Mouse (Mus musculus): Measurements from ENCODE around the gene Ahnak. TPM values are rescaled to one million over a fixed set of nuclear protein-coding genes. Genes with fewer than 3 reads are reported as not detected.
A peak's percentile ranks its signal among the peaks of the same experiment; 100 is the strongest.

Ahnak gene
- 56.3 and 84.7 TPM in 2 replicates for polyA plus RNA-seq (2012; rRNA removed)

DNA sequence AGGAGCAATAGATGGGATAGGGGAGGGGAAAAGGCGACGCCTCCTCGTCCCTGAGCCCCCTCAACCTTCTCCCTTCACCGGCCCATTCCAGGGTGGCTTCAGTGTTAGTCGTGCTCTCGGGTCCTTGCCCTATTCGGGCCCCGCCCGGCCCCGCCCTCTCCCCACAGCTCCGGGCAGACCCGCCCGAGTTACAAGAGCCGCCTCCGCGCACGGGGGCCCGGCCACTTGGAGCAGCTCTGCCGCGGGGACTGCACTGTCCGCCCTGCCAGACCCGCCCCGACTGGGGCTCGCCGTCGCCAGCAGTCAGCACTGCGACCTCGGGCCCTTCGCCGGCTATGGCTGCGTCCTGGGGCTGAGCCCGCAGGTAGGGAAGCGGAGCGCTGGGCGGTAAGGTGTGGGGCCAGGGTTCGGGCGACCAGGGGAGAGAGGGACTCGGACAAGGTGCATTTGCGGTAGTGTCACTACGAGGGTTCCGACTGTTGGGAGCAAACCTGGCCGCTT lies at the start of gene Ahnak:
Gene Ahnak, plus strand, starts transcription at position 219 of the 501 bp plus-strand sequence.
- Histone ChIP-seq H3K4me1 (ENCODE audit: control insufficient read depth, insufficient read depth, low read length) (peaks cover 22% of the 10 kb centered on the region), H3K4me3 (replicated peaks; ENCODE audit: extremely low read depth, low read depth, low read length) (peak within 1 kb of the TSS; percentile 76)
- TF ChIP-seq CTCF (IDR thresholded peaks at IDR 0.05; ENCODE audit: insufficient read depth, low read length), result no peak
- TF ChIP-seq POLR2A (IDR thresholded peaks at IDR 0.05; ENCODE audit: borderline replicate concordance, extremely low read depth, low read depth, low read length), result peak; percentile 85
- 1% methylated on average over 42 of the region's 42 CpGs for WGBS
- DNase-seq, result peak; percentile 88

DNA sequence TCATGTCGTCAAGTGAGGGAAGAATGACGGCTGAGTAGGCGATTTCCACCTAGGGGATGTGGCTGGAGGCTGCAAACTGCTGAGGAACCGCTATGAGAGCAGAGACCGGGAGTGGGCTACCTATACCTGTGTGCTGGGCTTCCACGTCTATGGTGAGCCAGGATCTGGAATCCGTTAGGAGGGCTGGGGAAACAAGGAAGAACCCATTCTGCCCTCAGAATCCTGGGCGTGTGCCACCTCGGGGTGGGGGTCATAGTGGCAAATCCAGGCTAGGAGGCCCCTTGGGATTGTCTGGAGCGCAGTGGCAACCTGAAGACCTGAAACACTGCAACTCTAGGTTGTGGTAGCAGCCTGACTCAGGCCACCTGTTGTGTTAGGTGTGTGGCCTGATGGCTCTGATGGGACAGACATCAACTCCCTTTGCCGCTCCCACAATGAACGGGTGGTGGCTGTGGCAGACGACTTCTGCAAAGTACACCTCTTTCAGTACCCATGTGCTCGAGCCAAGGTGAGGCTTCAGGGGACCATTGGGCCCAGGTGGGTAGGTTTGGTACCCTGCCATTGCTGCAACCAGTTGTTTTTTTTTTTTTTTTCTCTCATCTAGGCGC lies 48.5 kb upstream of the Ahnak start:
- no peak overlapping the region for H3K4me3 ChIP-seq (replicated peaks; ENCODE audit: extremely low read depth, low read depth, low read length)
- WGBS, result 80% methylated on average over 15 of the region's 15 CpGs
- TF ChIP-seq CTCF (IDR thresholded peaks at IDR 0.05; ENCODE audit: insufficient read depth, low read length), result no peak
- no peak for TF ChIP-seq POLR2A (IDR thresholded peaks at IDR 0.05; ENCODE audit: borderline replicate concordance, extremely low read depth, low read depth, low read length)
- peaks cover 20% of the 10 kb centered on the region for H3K4me1 ChIP-seq (ENCODE audit: control insufficient read depth, insufficient read depth, low read length)
- DNase-seq, result no peak

DNA sequence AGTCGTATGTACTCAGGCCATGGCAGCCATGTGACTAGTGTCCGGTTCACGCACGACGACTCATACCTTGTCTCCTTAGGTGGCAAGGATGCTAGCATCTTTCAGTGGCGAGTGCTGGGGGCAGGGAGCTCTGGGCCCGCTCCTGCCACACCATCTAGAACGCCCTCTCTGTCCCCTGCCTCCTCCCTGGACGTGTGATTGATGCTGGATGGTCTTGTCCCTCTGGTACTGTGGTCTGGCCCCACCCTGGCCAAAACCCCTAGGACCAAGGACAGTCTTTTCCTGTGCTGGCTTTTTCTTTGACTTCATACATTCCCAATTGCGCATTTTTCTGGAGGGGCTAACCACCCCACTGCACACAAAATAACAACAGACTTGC lies 48.0 kb upstream of the Ahnak start:
- H3K4me1 ChIP-seq (ENCODE audit: control insufficient read depth, insufficient read depth, low read length), result peaks cover 20% of the 10 kb centered on the region
- no peak for DNase-seq
- 0 out of 2 replicates have a peak, but pooled peaks have one; percentile 19 for TF ChIP-seq POLR2A (IDR thresholded peaks at IDR 0.05; ENCODE audit: borderline replicate concordance, extremely low read depth, low read depth, low read length)
- TF ChIP-seq CTCF (IDR thresholded peaks at IDR 0.05; ENCODE audit: insufficient read depth, low read length), result no peak
- 42% methylated on average over 10 of the region's 10 CpGs for WGBS
- H3K4me3 ChIP-seq (replicated peaks; ENCODE audit: extremely low read depth, low read depth, low read length), result no peak overlapping the region

DNA sequence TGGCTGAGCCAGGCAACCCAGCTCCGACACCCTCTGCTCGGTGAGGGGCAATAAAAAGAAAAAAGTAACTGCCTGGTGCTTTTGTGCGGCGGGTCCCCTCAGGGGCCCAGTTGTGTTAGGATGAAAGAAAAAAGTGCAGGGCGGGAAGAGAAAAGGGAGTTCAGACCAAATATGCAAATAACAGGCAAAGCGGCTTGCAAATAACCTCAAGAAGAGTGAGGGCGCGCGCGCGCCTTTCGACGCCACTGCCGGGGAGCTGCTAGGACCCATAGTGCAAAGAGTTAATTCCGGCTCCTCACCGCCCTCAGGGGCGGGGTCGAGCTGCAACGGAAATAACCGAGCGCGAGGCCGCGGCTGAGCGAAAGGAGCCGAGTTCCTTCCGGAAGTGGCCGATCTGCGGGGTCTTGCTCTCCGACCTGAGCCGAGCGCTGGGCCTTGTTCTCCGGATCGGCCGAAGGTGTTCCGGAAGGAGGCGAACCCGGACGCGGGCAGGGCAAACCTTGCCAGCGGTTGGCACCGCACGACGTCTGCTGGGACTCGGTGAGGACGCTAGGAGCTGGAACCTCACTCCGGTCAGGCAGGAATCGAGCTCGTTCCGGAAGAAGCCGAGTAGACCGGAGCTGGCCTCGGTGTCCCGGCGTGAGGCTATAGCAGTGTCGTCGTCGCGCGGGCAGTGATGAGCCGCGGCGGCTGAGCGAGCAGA lies 47.4 kb upstream of the Ahnak start, which contains the start of gene Mta2:
Gene Mta2, plus strand, starts transcription at position 361 of the 703 bp plus-strand sequence.
- Histone ChIP-seq H3K4me3 (replicated peaks; ENCODE audit: extremely low read depth, low read depth, low read length) (peak within 1 kb of the TSS; percentile 84), H3K4me1 (ENCODE audit: control insufficient read depth, insufficient read depth, low read length) (peaks cover 20% of the 10 kb centered on the region)
- DNase-seq, result peak; percentile 92
- WGBS, result under 1% methylated on average over 64 of the region's 64 CpGs
- peak; percentile 92; the same call in 1 of the 2 replicates for TF ChIP-seq POLR2A (IDR thresholded peaks at IDR 0.05; ENCODE audit: borderline replicate concordance, extremely low read depth, low read depth, low read length)
- no peak for TF ChIP-seq CTCF (IDR thresholded peaks at IDR 0.05; ENCODE audit: insufficient read depth, low read length)

DNA sequence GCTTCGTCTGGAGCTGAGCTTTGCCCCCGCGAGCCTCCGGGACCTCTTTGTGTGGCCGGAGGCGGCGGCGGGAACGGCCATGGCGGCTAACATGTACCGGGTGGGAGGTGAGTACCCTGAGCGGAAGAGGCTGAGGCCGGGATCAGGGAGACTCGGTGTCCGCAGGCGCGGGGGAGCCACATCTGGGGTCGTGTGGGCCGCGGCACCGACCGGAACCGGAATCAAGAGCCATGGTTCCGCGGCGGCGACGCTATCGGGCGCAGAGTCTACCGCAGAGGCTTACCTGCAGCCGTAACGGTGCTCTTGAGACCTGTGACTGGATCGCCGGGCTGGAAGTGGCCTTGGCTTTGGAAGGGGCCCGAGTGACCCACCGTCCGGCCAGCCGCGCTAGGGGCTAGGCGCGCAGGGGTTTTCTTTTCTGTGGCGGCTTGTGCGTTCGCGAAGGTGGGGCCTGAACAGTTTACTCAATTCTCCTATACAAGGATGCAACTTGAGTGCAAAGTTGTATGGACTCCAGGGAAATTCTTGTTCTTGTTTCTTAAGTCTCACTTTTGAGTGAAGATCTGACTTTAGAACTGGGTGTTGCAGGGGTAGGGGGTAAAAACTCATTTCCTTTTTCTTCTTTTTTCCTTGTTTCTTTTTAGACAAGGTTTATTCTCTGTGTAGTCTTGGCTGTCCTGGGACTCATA lies 46.7 kb upstream of the Ahnak start:
- Histone ChIP-seq H3K4me1 (ENCODE audit: control insufficient read depth, insufficient read depth, low read length) (peaks cover 20% of the 10 kb centered on the region), H3K4me3 (replicated peaks; ENCODE audit: extremely low read depth, low read depth, low read length) (peak overlapping the region; percentile 84)
- DNase-seq, result no peak
- no peak for TF ChIP-seq CTCF (IDR thresholded peaks at IDR 0.05; ENCODE audit: insufficient read depth, low read length)
- 0 out of 2 replicates have a peak, but pooled peaks have one; percentile 4 for TF ChIP-seq POLR2A (IDR thresholded peaks at IDR 0.05; ENCODE audit: borderline replicate concordance, extremely low read depth, low read depth, low read length)
- under 1% methylated on average over 46 of the region's 46 CpGs for WGBS

DNA sequence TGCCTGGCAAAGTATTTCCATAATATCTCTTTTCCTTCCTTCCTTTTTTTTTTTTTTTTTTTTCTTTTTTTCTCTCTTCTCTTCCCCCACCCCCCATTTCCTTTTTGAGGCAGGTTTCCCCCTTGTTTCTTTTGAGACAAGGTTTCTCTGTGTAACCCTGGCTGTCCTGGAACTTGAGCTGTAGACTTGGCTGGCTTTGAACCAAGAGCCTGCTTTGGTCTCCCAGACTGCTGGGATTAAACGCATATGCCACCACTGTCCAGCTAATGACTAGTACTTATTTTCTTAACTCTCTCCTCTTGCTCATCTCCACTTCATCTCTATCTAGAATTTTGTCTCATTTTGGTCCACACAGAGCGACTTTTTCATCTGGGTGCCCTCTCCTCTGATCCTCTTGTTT lies 46.0 kb upstream of the Ahnak start:
- H3K4me1 ChIP-seq (ENCODE audit: control insufficient read depth, insufficient read depth, low read length), result peaks cover 20% of the 10 kb centered on the region
- no peak for DNase-seq
- no peak for TF ChIP-seq POLR2A (IDR thresholded peaks at IDR 0.05; ENCODE audit: borderline replicate concordance, extremely low read depth, low read depth, low read length)
- TF ChIP-seq CTCF (IDR thresholded peaks at IDR 0.05; ENCODE audit: insufficient read depth, low read length), result no peak
- H3K4me3 ChIP-seq (replicated peaks; ENCODE audit: extremely low read depth, low read depth, low read length), result peak overlapping the region; percentile 84
- whole genome bisulfite sequencing, result 40% methylated on average over 2 of the region's 2 CpGs

DNA sequence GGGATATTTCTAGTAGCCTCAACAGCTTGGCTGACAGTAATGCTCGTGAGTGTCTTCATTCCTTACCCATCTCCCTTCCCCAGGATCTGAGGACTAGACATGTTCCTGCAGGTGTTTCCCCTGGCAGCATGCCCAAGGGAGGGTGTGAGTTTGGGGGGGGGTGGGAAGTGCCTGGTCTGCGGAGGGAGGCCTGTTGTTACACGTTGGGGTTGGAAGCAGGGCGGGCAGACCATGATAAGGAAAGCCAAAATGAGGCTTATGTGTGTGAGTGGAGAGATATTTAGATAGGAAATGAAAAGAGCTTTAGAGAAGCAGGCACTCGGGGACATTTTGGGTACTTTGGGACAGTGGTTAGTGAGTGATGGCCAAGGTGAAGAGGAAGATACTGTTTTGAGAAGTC lies 45.0 kb upstream of the Ahnak start:
- TF ChIP-seq CTCF (IDR thresholded peaks at IDR 0.05; ENCODE audit: insufficient read depth, low read length), result no peak
- no peak for DNase-seq
- 22% methylated on average over 5 of the region's 5 CpGs for WGBS
- H3K4me1 ChIP-seq (ENCODE audit: control insufficient read depth, insufficient read depth, low read length), result peaks cover 20% of the 10 kb centered on the region
- no peak overlapping the region for H3K4me3 ChIP-seq (replicated peaks; ENCODE audit: extremely low read depth, low read depth, low read length)

DNA sequence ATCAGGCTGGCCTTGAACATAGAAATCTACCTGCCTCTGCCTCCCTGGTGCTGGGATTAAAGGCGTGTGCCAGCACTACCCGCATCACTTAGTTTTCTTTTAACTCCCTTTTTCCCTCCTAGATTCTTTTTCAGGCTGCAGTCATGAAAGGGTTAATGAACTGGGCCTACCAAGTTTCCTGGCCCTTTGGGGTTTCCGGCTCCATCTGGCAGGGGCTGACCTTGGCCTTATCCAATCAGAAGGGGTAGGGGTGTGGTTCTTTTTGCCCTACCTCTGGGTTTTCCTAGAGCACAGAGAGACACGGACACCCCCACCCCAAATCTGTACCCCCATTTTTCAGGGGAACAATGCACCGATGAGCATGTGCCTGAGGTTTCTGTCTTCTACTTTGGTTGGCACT lies 44.3 kb upstream of the Ahnak start:
- H3K4me1 ChIP-seq (ENCODE audit: control insufficient read depth, insufficient read depth, low read length), result peaks cover 20% of the 10 kb centered on the region
- WGBS, result 16% methylated on average over 5 of the region's 5 CpGs
- no peak overlapping the region for H3K4me3 ChIP-seq (replicated peaks; ENCODE audit: extremely low read depth, low read depth, low read length)
- TF ChIP-seq CTCF (IDR thresholded peaks at IDR 0.05; ENCODE audit: insufficient read depth, low read length), result no peak
- TF ChIP-seq POLR2A (IDR thresholded peaks at IDR 0.05; ENCODE audit: borderline replicate concordance, extremely low read depth, low read depth, low read length), result no peak
- DNase-seq, result no peak

DNA sequence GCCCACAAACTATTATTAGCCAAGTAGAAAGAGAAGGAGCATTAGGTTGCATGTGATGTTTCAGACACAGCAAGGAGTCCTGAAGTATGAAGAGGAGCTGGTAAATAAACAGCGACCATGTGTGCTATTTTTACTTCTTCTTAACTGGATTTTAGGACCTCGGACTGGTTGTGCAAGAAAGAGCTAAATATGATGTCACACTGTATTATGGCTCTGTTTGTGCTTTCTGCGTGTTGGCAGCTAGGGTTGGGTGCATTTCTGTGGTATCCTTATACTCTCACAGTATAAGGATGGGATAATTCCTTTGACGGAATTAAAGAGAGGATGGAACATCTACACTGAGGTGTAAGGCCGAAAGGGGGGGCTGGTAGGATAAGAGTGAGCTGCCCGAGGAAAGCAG lies 43.8 kb upstream of the Ahnak start:
- Histone ChIP-seq H3K4me1 (ENCODE audit: control insufficient read depth, insufficient read depth, low read length) (peaks cover 20% of the 10 kb centered on the region), H3K4me3 (replicated peaks; ENCODE audit: extremely low read depth, low read depth, low read length) (no peak overlapping the region)
- no peak for TF ChIP-seq CTCF (IDR thresholded peaks at IDR 0.05; ENCODE audit: insufficient read depth, low read length)
- no peak for TF ChIP-seq POLR2A (IDR thresholded peaks at IDR 0.05; ENCODE audit: borderline replicate concordance, extremely low read depth, low read depth, low read length)
- 48% methylated on average over 6 of the region's 6 CpGs for WGBS
- no peak for DNase-seq

All from lung, adult 2 months (tissue).